Mouse (Mus musculus) intestine, embryonic 14.5 days (tissue): ENCODE results near the gene Abhd5. TPM values are rescaled to one million over a fixed set of nuclear protein-coding genes. Genes with fewer than 3 reads are reported as not detected.

ENCODE experiments used
- ATAC-seq: fragments of 200-750 bp; cut with Nextera tagmentation; replicated peaks from 2 replicates; pipeline ENCODE4 v1.8.0; 2017; ENCODE audit warnings: low read depth, moderate number of reproducible peaks, moderate TSS enrichment, moderate library complexity; ENCODE audit not compliant: low FRiP score, low TSS enrichment
- DNase-seq: peaks from one replicate; pipeline ENCODE4 v3.0.0-alpha.2; 2018; ENCODE audit warnings: low spot score
- H3K27ac ChIP-seq: fragments of 300-500 bp; sonication (generic); 2 replicates; pipeline ENCODE4 v1.5.1; 2014; ENCODE audit warnings: low read depth, mild to moderate bottlenecking, control low read depth
- H3K27me3 ChIP-seq: fragments of 300-500 bp; sonication (generic); replicated peaks from 2 replicates; pipeline ENCODE4 v1.6.1; 2014; ENCODE audit warnings: low read length, control low read depth; ENCODE audit not compliant: control insufficient read depth, insufficient read depth
- H3K36me3 ChIP-seq: fragments of 300-500 bp; sonication (generic); 2 replicates; pipeline ENCODE4 v1.6.1; 2014; ENCODE audit warnings: low read length, control low read depth; ENCODE audit not compliant: control insufficient read depth, insufficient read depth
- H3K4me1 ChIP-seq: fragments of 300-500 bp; sonication (generic); replicated peaks from 2 replicates; pipeline ENCODE4 v1.6.1; 2014; ENCODE audit warnings: low read length, control low read depth, mixed read lengths; ENCODE audit not compliant: control insufficient read depth, insufficient read depth
- H3K4me2 ChIP-seq: fragments of 300-500 bp; sonication (generic); 2 replicates; pipeline ENCODE4 v1.6.1; 2014; ENCODE audit warnings: low read length
- H3K4me3 ChIP-seq: fragments of 300-500 bp; sonication (generic); 2 replicates; pipeline ENCODE4 v1.5.1; 2014; ENCODE audit warnings: low read depth, low read length, control low read depth, mixed read lengths
- H3K9ac ChIP-seq: fragments of 300-500 bp; sonication (generic); 2 replicates; pipeline ENCODE4 v1.6.1; 2014; ENCODE audit warnings: mild to moderate bottlenecking, low read length
- H3K9me3 ChIP-seq: fragments of 300-500 bp; sonication (generic); 2 replicates; pipeline ENCODE4 v1.6.1; 2016; ENCODE audit warnings: low read length, control low read depth; ENCODE audit not compliant: control insufficient read depth
- WGBS: fragments of 180-500 bp; shearing (Covaris S2); extraction: QIAGEN DNeasy Blood & Tissue Kit; methylation state at CpG from one replicate; pipeline ENCODE4 v1.1.7; 2014; 5-methylcytosine and 5-hydroxymethylcytosine counted together
- polyA plus RNA-seq: library from polyadenylated mRNA; unstranded; fragments of >200 nt; fragmentation: Nextera tagmentation; extraction: Ambion mirVana; gene quantifications from 2 replicates; pipeline ENCODE4 v1.2.1, GENCODE M21; 2014

Abhd5 gene
- polyA plus RNA-seq, 1 experiment from 2014 or later: 20.7 TPM

- Histone ChIP-seq H3K9me3 (no peaks in the 10 kb centered on the region), H3K4me2 (peak overlapping the region; percentile 78), H3K4me1 (no peaks in the 10 kb centered on the region), H3K27ac (peak overlapping the region; percentile 33; the same call in 1 of the 2 replicates), H3K36me3 (no peaks in the 10 kb centered on the region), H3K27me3 (no peaks in the 10 kb centered on the region), H3K9ac (peak overlapping the region; percentile 79), H3K4me3 (peak overlapping the region; percentile 65)
- WGBS: 1% methylated on average over 27 of the region's 30 CpGs
- DNase-seq: no peak
- peak; percentile 21; the same call in 1 of the 2 replicates for ATAC-seq
These were observed 601 bp downstream of the Abhd5 start for GRCm38 (mm10) chr9:122352025-122352392.

- no peaks in the 10 kb centered on the region for H3K27me3 ChIP-seq
- ATAC-seq (no peak), DNase-seq (no peak)
- no peaks in the 10 kb centered on the region for H3K36me3 ChIP-seq
- no peak overlapping the region for H3K4me2 ChIP-seq
- H3K27ac ChIP-seq: no peak overlapping the region
- H3K9ac ChIP-seq: no peak overlapping the region
- no peaks in the 10 kb centered on the region for H3K9me3 ChIP-seq
- WGBS: 88% methylated on average over 4 of the region's 4 CpGs
- no peak overlapping the region for H3K4me3 ChIP-seq
- H3K4me1 ChIP-seq: no peaks in the 10 kb centered on the region
These were observed 1.5 kb downstream of the Abhd5 start for GRCm38 (mm10) chr9:122352911-122353310.

- no peak overlapping the region for H3K4me2 ChIP-seq
- no peaks in the 10 kb centered on the region for H3K4me1 ChIP-seq
- H3K9me3 ChIP-seq: no peaks in the 10 kb centered on the region
- H3K4me3 ChIP-seq: no peak overlapping the region
- DNase-seq: peak; percentile 13
- WGBS: 80% methylated on average over 3 of the region's 3 CpGs
- H3K36me3 ChIP-seq: no peaks in the 10 kb centered on the region
- H3K27me3 ChIP-seq: no peaks in the 10 kb centered on the region
- ATAC-seq: no peak
- no peak overlapping the region for H3K9ac ChIP-seq
- H3K27ac ChIP-seq: no peak overlapping the region
These were observed 2.8 kb downstream of the Abhd5 start for GRCm38 (mm10) chr9:122354240-122354639.

- Histone ChIP-seq H3K4me1 (no peaks in the 10 kb centered on the region), H3K9ac (no peak overlapping the region), H3K27me3 (no peaks in the 10 kb centered on the region), H3K4me2 (no peak overlapping the region), H3K9me3 (no peaks in the 10 kb centered on the region), H3K27ac (no peak overlapping the region), H3K4me3 (no peak overlapping the region), H3K36me3 (no peaks in the 10 kb centered on the region)
- no peak for ATAC-seq
- DNase-seq: no peak
- whole genome bisulfite sequencing: 87% methylated on average over 1 of the region's 1 CpGs
These were observed 5.7 kb downstream of the Abhd5 start for GRCm38 (mm10) chr9:122357073-122357472.

- H3K27ac ChIP-seq: no peak overlapping the region
- no peaks in the 10 kb centered on the region for H3K36me3 ChIP-seq
- ATAC-seq (no peak), DNase-seq (peak; percentile 6)
- WGBS: 93% methylated on average over 1 of the region's 1 CpGs
- no peaks in the 10 kb centered on the region for H3K27me3 ChIP-seq
- H3K4me3 ChIP-seq: no peak overlapping the region
- no peaks in the 10 kb centered on the region for H3K9me3 ChIP-seq
- no peak overlapping the region for H3K4me2 ChIP-seq
- H3K9ac ChIP-seq: no peak overlapping the region
- no peaks in the 10 kb centered on the region for H3K4me1 ChIP-seq
These were observed 6.2 kb downstream of the Abhd5 start for GRCm38 (mm10) chr9:122357626-122358025.

GRCm38 (mm10) chr9:122364171-122364570, 12.8 kb downstream of the Abhd5 start:
- Histone ChIP-seq H3K4me1 (no peaks in the 10 kb centered on the region), H3K9me3 (no peaks in the 10 kb centered on the region), H3K4me2 (no peak overlapping the region), H3K27me3 (no peaks in the 10 kb centered on the region), H3K36me3 (no peaks in the 10 kb centered on the region), H3K4me3 (no peak overlapping the region), H3K9ac (no peak overlapping the region), H3K27ac (no peak overlapping the region)
- ATAC-seq (no peak), DNase-seq (no peak)
- whole genome bisulfite sequencing: 82% methylated on average over 1 of the region's 1 CpGs

GRCm38 (mm10) chr9:122370292-122370794, 18.9 kb downstream of the Abhd5 start:
- Histone ChIP-seq H3K27me3 (no peaks in the 10 kb centered on the region), H3K4me1 (peaks cover 6% of the 10 kb centered on the region; the same call in 1 of the 2 replicates), H3K9ac (no peak overlapping the region), H3K9me3 (no peaks in the 10 kb centered on the region), H3K27ac (no peak overlapping the region), H3K4me2 (no peak overlapping the region), H3K36me3 (no peaks in the 10 kb centered on the region), H3K4me3 (no peak overlapping the region)
- no peak for ATAC-seq
- 92% methylated on average over 6 of the region's 6 CpGs for WGBS
- DNase-seq: peak; percentile 29

- WGBS: 11% methylated on average over 4 of the region's 4 CpGs
- DNase-seq (peak; percentile 50), ATAC-seq (no peak)
- Histone ChIP-seq H3K4me3 (no peak overlapping the region), H3K9ac (no peak overlapping the region), H3K27ac (no peak overlapping the region), H3K4me2 (no peak overlapping the region), H3K4me1 (peaks cover 6% of the 10 kb centered on the region; the same call in 1 of the 2 replicates), H3K9me3 (no peaks in the 10 kb centered on the region), H3K27me3 (no peaks in the 10 kb centered on the region), H3K36me3 (0 out of 2 replicates have a peak, but pooled peaks cover under 1% of the 10 kb centered on the region)
These were observed 21.1 kb downstream of the Abhd5 start for GRCm38 (mm10) chr9:122372506-122372905.

GRCm38 (mm10) chr9:122372991-122373390, 21.6 kb downstream of the Abhd5 start:
- Histone ChIP-seq H3K4me3 (no peak overlapping the region), H3K36me3 (0 out of 2 replicates have a peak, but pooled peaks cover 4% of the 10 kb centered on the region), H3K27me3 (no peaks in the 10 kb centered on the region), H3K4me1 (peaks cover 6% of the 10 kb centered on the region; the same call in 1 of the 2 replicates), H3K4me2 (no peak overlapping the region), H3K9me3 (no peaks in the 10 kb centered on the region), H3K27ac (no peak overlapping the region), H3K9ac (no peak overlapping the region)
- ATAC-seq (no peak), DNase-seq (no peak)
- 67% methylated on average over 1 of the region's 1 CpGs for WGBS
